Mouse (Mus musculus): ENCODE measurements around the gene Ubl4b. TPM values are rescaled to one million over a fixed set of nuclear protein-coding genes. Genes with fewer than 3 reads are reported as not detected.

Gene Ubl4b
- polyA plus RNA-seq, 1 experiment from 2014 or later: not detected

DNA sequence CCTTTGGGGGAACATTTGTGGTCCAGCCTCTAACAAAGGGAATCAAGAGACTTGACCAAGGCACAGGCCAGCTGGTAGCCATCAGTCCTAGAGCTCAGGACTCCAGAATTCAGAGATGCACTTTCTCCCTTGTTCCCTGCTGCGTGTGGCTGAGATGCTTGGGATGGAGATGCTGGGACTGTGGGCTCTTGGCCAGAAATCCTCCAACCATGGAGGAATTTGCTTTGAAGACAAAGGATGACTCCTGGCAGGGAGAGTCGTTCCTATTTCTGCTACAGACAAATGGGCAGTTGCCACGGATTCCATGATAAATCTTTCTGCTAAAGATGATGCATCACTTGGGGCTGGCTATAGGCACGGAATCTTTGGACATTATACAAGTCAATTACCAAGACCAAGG, 21.3 kb downstream of the Ubl4b start:
- no peak for TF ChIP-seq CTCF (IDR thresholded peaks at IDR 0.05; ENCODE audit: low read depth)
- no peak overlapping the region for H3K4me2 ChIP-seq (replicated peaks; ENCODE audit: low read depth)
- H3K27ac ChIP-seq (ENCODE audit: low read depth, low read length): no peak overlapping the region
- no peak for ATAC-seq
- no peaks in the 10 kb centered on the region for H3K4me1 ChIP-seq (replicated peaks; ENCODE audit: control insufficient read depth, insufficient read depth, low read length)
- H3K9ac ChIP-seq (ENCODE audit: low read depth, low read length): no peak overlapping the region
- H3K36me3 ChIP-seq (ENCODE audit: control insufficient read depth, insufficient read depth): no peaks in the 10 kb centered on the region
- H3K4me3 ChIP-seq (ENCODE audit: low read depth, low read length): no peak overlapping the region
- no peaks in the 10 kb centered on the region for H3K9me3 ChIP-seq (ENCODE audit: control insufficient read depth)
- 68% methylated on average over 4 of the region's 4 CpGs for WGBS
- H3K27me3 ChIP-seq (replicated peaks; ENCODE audit: control insufficient read depth, insufficient read depth, low read length): no peaks in the 10 kb centered on the region

- H3K4me3 ChIP-seq (ENCODE audit: low read depth, low read length): no peak overlapping the region
- ATAC-seq: no peak
- H3K9ac ChIP-seq (ENCODE audit: low read depth, low read length): no peak overlapping the region
- no peaks in the 10 kb centered on the region for H3K27me3 ChIP-seq (replicated peaks; ENCODE audit: control insufficient read depth, insufficient read depth, low read length)
- no peaks in the 10 kb centered on the region for H3K4me1 ChIP-seq (replicated peaks; ENCODE audit: control insufficient read depth, insufficient read depth, low read length)
- WGBS: 77% methylated on average over 5 of the region's 5 CpGs
- no peak overlapping the region for H3K4me2 ChIP-seq (replicated peaks; ENCODE audit: low read depth)
- no peaks in the 10 kb centered on the region for H3K36me3 ChIP-seq (ENCODE audit: control insufficient read depth, insufficient read depth)
- no peak overlapping the region for H3K27ac ChIP-seq (ENCODE audit: low read depth, low read length)
- no peaks in the 10 kb centered on the region for H3K9me3 ChIP-seq (ENCODE audit: control insufficient read depth)
- no peak for TF ChIP-seq CTCF (IDR thresholded peaks at IDR 0.05; ENCODE audit: low read depth)
These were observed 24.3 kb downstream of the Ubl4b start for GRCm38 (mm10) chr3:107530581-107530980.

DNA sequence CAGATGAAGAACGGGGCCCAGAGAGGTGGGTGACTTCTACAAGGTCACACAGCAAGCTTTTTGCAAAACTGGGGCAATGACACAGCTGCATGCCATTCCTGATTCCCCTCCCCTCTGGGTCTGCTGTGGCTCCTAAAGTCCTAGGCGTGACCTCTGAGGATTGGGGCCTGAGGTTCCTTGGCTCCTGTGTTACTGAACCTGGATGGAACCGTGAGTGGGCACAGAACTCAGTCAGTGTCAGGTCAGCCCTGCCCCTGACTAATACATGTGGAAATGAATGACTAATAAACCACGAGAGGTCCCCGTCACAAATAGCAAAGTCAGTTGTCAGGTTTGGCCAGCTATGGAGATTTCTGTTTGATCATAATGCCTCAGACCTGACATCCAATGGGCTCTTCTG, 25.7 kb downstream of the Ubl4b start:
- Histone ChIP-seq H3K4me3 (ENCODE audit: low read depth, low read length) (no peak overlapping the region), H3K27ac (ENCODE audit: low read depth, low read length) (no peak overlapping the region), H3K36me3 (ENCODE audit: control insufficient read depth, insufficient read depth) (no peaks in the 10 kb centered on the region), H3K4me1 (replicated peaks; ENCODE audit: control insufficient read depth, insufficient read depth, low read length) (no peaks in the 10 kb centered on the region), H3K4me2 (replicated peaks; ENCODE audit: low read depth) (no peak overlapping the region), H3K9ac (ENCODE audit: low read depth, low read length) (no peak overlapping the region), H3K27me3 (replicated peaks; ENCODE audit: control insufficient read depth, insufficient read depth, low read length) (no peaks in the 10 kb centered on the region), H3K9me3 (ENCODE audit: control insufficient read depth) (no peaks in the 10 kb centered on the region)
- WGBS: 68% methylated on average over 5 of the region's 5 CpGs
- no peak for TF ChIP-seq CTCF (IDR thresholded peaks at IDR 0.05; ENCODE audit: low read depth)
- ATAC-seq: no peak

DNA sequence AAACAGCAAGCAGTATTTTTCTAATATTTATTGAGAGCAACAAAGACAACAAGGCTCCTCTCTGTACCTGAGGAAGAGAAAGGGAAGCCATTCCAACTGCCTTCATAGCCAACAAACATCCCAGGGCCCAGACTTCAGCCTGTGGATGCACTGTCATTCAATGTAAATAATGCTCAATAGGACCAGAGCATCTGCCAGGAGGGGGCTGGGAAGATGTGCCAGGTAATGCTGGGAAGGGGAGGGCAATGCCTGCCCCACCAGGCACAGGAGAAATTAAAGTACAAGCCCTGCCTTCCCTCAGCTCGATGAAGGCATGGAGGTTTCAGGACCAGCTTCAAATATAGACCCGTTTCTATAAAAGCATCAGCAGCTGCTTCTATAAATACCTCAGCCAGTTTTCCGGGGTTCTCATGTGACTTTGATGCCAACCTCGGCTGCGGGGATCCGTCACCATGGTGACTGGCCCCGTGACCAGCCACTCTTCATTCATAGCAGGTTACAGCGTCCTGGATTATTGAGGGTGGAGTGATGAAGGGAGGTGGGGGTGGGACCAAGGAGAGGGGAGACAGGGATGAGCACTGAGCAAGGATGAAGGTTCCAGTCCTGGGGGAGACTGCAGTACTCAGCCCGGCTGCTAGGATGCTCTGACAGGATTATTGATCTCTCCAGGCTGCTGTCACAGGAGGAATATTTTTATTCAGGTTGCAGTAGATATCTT, 26.3 kb downstream of the Ubl4b start:
- Histone ChIP-seq H3K9me3 (ENCODE audit: control insufficient read depth) (no peaks in the 10 kb centered on the region), H3K4me1 (replicated peaks; ENCODE audit: control insufficient read depth, insufficient read depth, low read length) (no peaks in the 10 kb centered on the region), H3K4me3 (ENCODE audit: low read depth, low read length) (no peak overlapping the region), H3K27me3 (replicated peaks; ENCODE audit: control insufficient read depth, insufficient read depth, low read length) (no peaks in the 10 kb centered on the region), H3K36me3 (ENCODE audit: control insufficient read depth, insufficient read depth) (no peaks in the 10 kb centered on the region), H3K4me2 (replicated peaks; ENCODE audit: low read depth) (no peak overlapping the region), H3K9ac (ENCODE audit: low read depth, low read length) (no peak overlapping the region), H3K27ac (ENCODE audit: low read depth, low read length) (no peak overlapping the region)
- no peak for ATAC-seq
- 25% methylated on average over 9 of the region's 9 CpGs for WGBS
- TF ChIP-seq CTCF (IDR thresholded peaks at IDR 0.05; ENCODE audit: low read depth): no peak

GRCm38 (mm10) chr3:107524547-107524946, 30.3 kb downstream of the Ubl4b start:
- H3K4me3 ChIP-seq (ENCODE audit: low read depth, low read length): no peak overlapping the region
- ATAC-seq: no peak
- no peaks in the 10 kb centered on the region for H3K36me3 ChIP-seq (ENCODE audit: control insufficient read depth, insufficient read depth)

DNA sequence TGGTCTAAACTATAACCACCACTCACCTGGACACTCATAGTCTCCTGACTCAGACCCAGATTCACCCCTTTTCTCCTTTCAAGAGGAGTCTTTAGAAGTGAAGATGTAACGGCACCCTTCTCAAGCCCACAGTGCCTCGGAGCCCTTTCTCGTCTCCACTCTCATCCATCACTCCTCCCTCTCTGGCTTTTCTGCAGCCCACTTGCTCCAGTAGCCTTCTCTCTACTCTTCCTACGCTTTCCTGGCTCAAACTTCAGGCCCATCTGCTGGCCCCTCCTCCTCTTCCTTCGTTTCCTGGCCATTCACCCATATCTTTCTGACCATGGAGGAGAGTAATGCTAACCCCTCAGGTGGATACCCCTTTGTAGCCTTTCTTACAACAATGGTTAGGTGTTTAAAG, 33.9 kb downstream of the Ubl4b start:
- Histone ChIP-seq H3K4me3 (ENCODE audit: low read depth, low read length) (no peak overlapping the region), H3K9me3 (ENCODE audit: control insufficient read depth) (no peaks in the 10 kb centered on the region), H3K27me3 (replicated peaks; ENCODE audit: control insufficient read depth, insufficient read depth, low read length) (peaks cover 38% of the 10 kb centered on the region), H3K4me2 (replicated peaks; ENCODE audit: low read depth) (no peak overlapping the region), H3K9ac (ENCODE audit: low read depth, low read length) (no peak overlapping the region), H3K4me1 (replicated peaks; ENCODE audit: control insufficient read depth, insufficient read depth, low read length) (no peaks in the 10 kb centered on the region), H3K27ac (ENCODE audit: low read depth, low read length) (no peak overlapping the region), H3K36me3 (ENCODE audit: control insufficient read depth, insufficient read depth) (no peaks in the 10 kb centered on the region)
- ATAC-seq: no peak
- TF ChIP-seq CTCF (IDR thresholded peaks at IDR 0.05; ENCODE audit: low read depth): no peak
- 73% methylated on average over 5 of the region's 5 CpGs for WGBS

More at GRCm38 (mm10) chr3:107524547-107524946, 30.3 kb downstream of the Ubl4b start:
- Histone ChIP-seq H3K4me2 (replicated peaks; ENCODE audit: low read depth) (no peak overlapping the region), H3K9ac (ENCODE audit: low read depth, low read length) (no peak overlapping the region), H3K4me1 (replicated peaks; ENCODE audit: control insufficient read depth, insufficient read depth, low read length) (no peaks in the 10 kb centered on the region), H3K27me3 (replicated peaks; ENCODE audit: control insufficient read depth, insufficient read depth, low read length) (0 out of 2 replicates have a peak, but pooled peaks cover 4% of the 10 kb centered on the region), H3K9me3 (ENCODE audit: control insufficient read depth) (no peaks in the 10 kb centered on the region), H3K27ac (ENCODE audit: low read depth, low read length) (no peak overlapping the region)
- 73% methylated on average over 6 of the region's 6 CpGs for WGBS
- TF ChIP-seq CTCF (IDR thresholded peaks at IDR 0.05; ENCODE audit: low read depth): no peak
